Mouse (Mus musculus) neural tube, embryonic 15.5 days (tissue): ENCODE results near the gene Arrdc5. TPM values are rescaled to one million over a fixed set of nuclear protein-coding genes. Genes with fewer than 3 reads are reported as not detected.
A peak's percentile ranks its signal among the peaks of the same experiment; 100 is the strongest.

Experiments
- ATAC-seq: fragments of 200-750 bp; cut with Nextera tagmentation; 2 replicates; pipeline ENCODE4 v1.8.0; 2017; ENCODE audit warnings: mild to moderate bottlenecking, moderate TSS enrichment, moderate library complexity; ENCODE audit not compliant: low FRiP score
- H3K27ac ChIP-seq: fragments of 300-500 bp; sonication (generic); replicated peaks from 2 replicates; pipeline ENCODE4 v1.5.1; 2015; ENCODE audit warnings: mild to moderate bottlenecking, inconsistent platforms
- H3K27me3 ChIP-seq: fragments of 300-500 bp; sonication (generic); replicated peaks from 2 replicates; pipeline ENCODE4 v1.6.1; 2015; ENCODE audit warnings: inconsistent platforms
- H3K36me3 ChIP-seq: fragments of 300-500 bp; sonication (generic); 2 replicates; pipeline ENCODE4 v1.6.1; 2015; ENCODE audit warnings: inconsistent platforms
- H3K4me1 ChIP-seq: fragments of 300-500 bp; sonication (generic); 2 replicates; pipeline ENCODE4 v1.6.1; 2015; ENCODE audit warnings: inconsistent platforms
- H3K4me2 ChIP-seq: fragments of 300-500 bp; sonication (generic); 2 replicates; pipeline ENCODE4 v1.6.1; 2015; ENCODE audit warnings: inconsistent platforms, mild to moderate bottlenecking, moderate library complexity
- H3K4me3 ChIP-seq: fragments of 300-500 bp; sonication (generic); replicated peaks from 2 replicates; pipeline ENCODE4 v1.5.1; 2015; ENCODE audit warnings: mild to moderate bottlenecking, inconsistent platforms
- H3K9ac ChIP-seq: fragments of 300-500 bp; sonication (generic); replicated peaks from 2 replicates; pipeline ENCODE4 v1.6.1; 2015; ENCODE audit warnings: mild to moderate bottlenecking, inconsistent platforms
- H3K9me3 ChIP-seq: fragments of 300-500 bp; sonication (generic); replicated peaks from 2 replicates; pipeline ENCODE4 v1.6.1; 2016; ENCODE audit warnings: inconsistent platforms
- WGBS: fragments of 180-500 bp; shearing (Covaris S2); methylation state at CpG from one replicate; pipeline ENCODE4 v1.1.7; 2015; ENCODE audit warnings: mixed read lengths; 5-methylcytosine and 5-hydroxymethylcytosine counted together
- polyA plus RNA-seq: library from polyadenylated mRNA; unstranded; fragments of >200 nt; fragmentation: Nextera tagmentation; extraction: Ambion mirVana; gene quantifications from 2 replicates; pipeline ENCODE4 v1.2.1, GENCODE M21; 2015

Arrdc5 gene
- polyA plus RNA-seq, 1 experiment from 2014 or later, result not detected

DNA sequence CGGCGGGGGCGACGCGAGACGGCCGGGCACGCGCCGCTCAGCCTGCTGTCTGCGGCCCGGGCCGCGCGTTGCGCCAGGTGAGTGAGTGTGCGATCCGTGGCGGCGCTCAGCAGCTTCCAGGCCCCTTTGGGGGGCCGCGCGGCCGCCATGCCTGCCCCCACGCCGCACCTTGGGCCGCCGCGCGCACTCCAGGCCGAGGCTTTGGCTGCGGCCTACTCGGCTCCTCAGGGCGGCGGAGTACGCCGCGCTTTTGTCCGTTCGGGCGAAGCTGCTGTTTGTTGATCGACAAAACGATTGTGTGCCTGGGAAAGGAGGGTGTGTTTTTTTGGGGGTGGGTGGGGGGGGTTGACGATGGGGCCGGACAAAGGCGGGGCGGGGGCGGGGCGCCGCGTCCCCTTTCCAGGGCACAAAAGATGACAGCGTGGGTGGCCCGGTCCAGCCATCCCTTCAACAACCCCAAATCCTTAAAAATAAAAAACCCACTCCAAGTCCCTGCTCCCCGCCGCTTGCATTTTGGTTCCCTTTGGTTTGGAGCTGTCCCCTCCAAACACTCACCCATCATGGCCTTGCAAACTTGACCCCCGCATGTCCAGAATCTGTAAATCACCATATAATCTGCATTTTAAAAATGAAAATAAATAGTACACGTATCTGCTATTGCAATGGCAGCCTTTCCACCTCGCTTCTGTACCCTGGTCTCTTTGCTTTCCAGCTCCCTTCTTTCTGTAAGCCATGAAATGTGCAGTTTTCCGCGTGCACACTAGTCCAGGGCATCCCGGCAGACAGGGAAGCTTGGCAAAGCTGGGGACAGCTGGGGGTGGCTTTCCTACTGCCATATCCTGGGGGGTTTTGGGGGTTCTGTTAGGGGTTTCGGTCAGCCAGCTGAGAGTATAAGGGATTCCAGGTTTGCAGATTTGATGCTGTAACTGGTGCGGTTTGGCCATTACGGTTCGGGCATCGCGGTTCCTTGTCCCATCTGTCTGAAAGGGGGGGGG is 26.4 kb upstream of the Arrdc5 start:
- Histone ChIP-seq H3K9ac (peak overlapping the region; percentile 94), H3K27me3 (no peaks in the 10 kb centered on the region), H3K36me3 (no peaks in the 10 kb centered on the region), H3K4me1 (peaks cover 50% of the 10 kb centered on the region), H3K4me2 (peak overlapping the region; percentile 83), H3K4me3 (peak overlapping the region; percentile 94), H3K9me3 (no peaks in the 10 kb centered on the region), H3K27ac (peak overlapping the region; percentile 96)
- peak; percentile 51 for ATAC-seq
- 2% methylated on average over 50 of the region's 67 CpGs for WGBS

DNA sequence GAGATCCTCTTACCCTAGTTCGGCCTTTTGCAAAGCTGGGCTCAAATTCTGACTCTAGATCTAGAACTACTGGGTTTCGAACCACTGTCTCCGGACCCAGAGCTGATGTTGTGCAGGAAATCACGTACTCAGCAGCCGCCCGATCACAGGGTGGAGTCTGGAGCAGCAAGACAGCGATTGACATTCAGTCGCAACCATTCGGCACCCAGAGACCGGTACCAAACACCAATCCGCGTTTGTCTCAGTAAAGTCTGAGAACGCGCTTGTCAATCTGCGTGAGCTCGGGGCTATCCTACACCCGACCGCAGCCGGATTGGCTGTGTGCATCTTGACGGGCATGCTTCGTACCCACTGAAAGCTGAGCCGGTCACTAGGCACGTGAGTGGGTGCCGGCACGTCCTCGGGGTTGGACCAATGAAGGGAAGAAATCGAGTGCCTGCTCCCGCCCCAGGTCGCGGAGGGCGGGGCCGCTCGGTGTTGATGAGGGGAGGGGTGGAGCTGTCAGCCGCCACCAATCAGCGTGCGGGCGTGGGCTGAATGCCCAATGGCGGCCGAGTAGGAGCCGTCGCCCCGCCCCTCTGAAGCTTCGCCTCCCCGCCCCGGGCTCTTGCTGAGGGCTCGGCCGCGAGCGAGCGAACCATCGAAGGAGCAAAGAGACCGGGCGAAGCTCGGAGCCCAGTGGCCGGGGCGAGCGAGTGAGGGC is 25.5 kb upstream of the Arrdc5 start, which contains the start of gene Kdm4b:
Gene Kdm4b, plus strand, starts transcription at position 613 of the 703 bp plus-strand sequence.
- H3K27me3 ChIP-seq, result no peaks in the 10 kb centered on the region

DNA sequence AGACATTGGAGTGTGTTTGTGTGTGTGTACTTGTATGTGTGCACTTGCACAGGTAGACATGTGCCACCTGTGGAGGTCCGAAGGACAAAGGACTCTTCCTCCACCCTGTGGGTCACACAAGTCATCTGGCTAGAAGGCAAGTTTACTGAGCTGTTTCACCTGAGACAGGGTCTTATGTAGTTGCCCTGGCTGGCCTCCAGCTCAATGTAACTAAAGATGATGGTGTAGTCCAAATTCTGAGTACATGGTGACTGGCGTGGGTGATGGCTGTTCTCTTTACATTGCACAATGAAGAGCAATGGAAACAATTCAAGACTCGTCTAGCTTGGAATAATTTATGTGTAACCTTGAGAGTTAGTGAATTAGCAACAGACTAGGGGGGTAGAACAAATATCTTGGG is 24.3 kb upstream of the Arrdc5 start:
- Histone ChIP-seq H3K27ac (no peak overlapping the region), H3K4me2 (no peak overlapping the region), H3K27me3 (no peaks in the 10 kb centered on the region), H3K4me3 (no peak overlapping the region), H3K9me3 (no peaks in the 10 kb centered on the region), H3K4me1 (peaks cover 30% of the 10 kb centered on the region), H3K9ac (no peak overlapping the region), H3K36me3 (no peaks in the 10 kb centered on the region)
- 54% methylated on average over 3 of the region's 3 CpGs for WGBS
- ATAC-seq, result no peak

More for the DNA sequence above, 25.5 kb upstream of the Arrdc5 start, which contains the start of gene Kdm4b:
- ATAC-seq, result peak; percentile 99
- under 1% methylated on average over 54 of the region's 57 CpGs for whole genome bisulfite sequencing
- peaks cover 41% of the 10 kb centered on the region for H3K4me1 ChIP-seq
- no peaks in the 10 kb centered on the region for H3K36me3 ChIP-seq
- peak within 1 kb of the TSS; percentile 83 for H3K4me2 ChIP-seq
- peak within 1 kb of the TSS; percentile 94 for H3K4me3 ChIP-seq
- no peaks in the 10 kb centered on the region for H3K9me3 ChIP-seq
- peak within 1 kb of the TSS; percentile 94 for H3K9ac ChIP-seq
- peak within 1 kb of the TSS; percentile 96 for H3K27ac ChIP-seq

- H3K4me3 ChIP-seq, result no peak overlapping the region
- no peaks in the 10 kb centered on the region for H3K36me3 ChIP-seq
- H3K4me1 ChIP-seq, result peaks cover 19% of the 10 kb centered on the region
- H3K9ac ChIP-seq, result no peak overlapping the region
- H3K4me2 ChIP-seq, result no peak overlapping the region
- no peaks in the 10 kb centered on the region for H3K27me3 ChIP-seq
- no peak overlapping the region for H3K27ac ChIP-seq
- 89% methylated on average over 15 of the region's 15 CpGs for WGBS
- no peaks in the 10 kb centered on the region for H3K9me3 ChIP-seq
- no peak for ATAC-seq
Measured at GRCm38 (mm10) chr17:56309191-56309945, 9.3 kb upstream of the Arrdc5 start.

- Histone ChIP-seq H3K4me2 (no peak overlapping the region), H3K9ac (no peak overlapping the region), H3K9me3 (no peaks in the 10 kb centered on the region), H3K4me1 (peaks cover 26% of the 10 kb centered on the region), H3K4me3 (no peak overlapping the region), H3K36me3 (no peaks in the 10 kb centered on the region), H3K27ac (no peak overlapping the region), H3K27me3 (peaks cover 4% of the 10 kb centered on the region; the same call in 1 of the 2 replicates)
- 87% methylated on average over 6 of the region's 6 CpGs for WGBS
- ATAC-seq, result no peak
Measured at GRCm38 (mm10) chr17:56308088-56308487, 8.0 kb upstream of the Arrdc5 start.

DNA sequence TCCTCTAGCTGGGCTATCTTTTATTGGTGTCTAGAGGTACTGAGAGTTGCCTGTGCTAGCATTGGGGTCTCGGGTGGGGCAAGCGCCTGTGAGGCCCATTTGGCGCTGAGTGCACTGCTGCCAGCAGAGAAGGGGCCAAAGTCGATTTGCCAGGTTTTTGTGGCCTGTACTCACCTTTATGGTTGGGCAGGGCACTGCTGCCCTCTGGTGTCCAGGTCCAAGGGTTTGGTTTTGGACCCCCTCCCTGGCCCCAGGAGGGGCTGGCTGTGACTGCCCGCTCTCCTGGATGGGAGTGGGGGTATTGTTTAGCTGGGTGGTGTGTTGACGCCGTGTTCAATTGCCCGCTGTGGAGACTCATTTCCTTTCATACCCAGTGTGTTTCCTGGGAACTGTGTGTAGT is 5.7 kb upstream of the Arrdc5 start:
- WGBS, result 66% methylated on average over 8 of the region's 8 CpGs
- H3K4me3 ChIP-seq, result no peak overlapping the region
- 0 out of 2 replicates have a peak overlapping the region, but pooled peaks have one; percentile 94 for H3K4me2 ChIP-seq
- H3K9me3 ChIP-seq, result no peaks in the 10 kb centered on the region
- peaks cover 31% of the 10 kb centered on the region for H3K4me1 ChIP-seq
- no peaks in the 10 kb centered on the region for H3K36me3 ChIP-seq
- H3K9ac ChIP-seq, result no peak overlapping the region
- H3K27ac ChIP-seq, result no peak overlapping the region
- peaks cover 4% of the 10 kb centered on the region; the same call in 1 of the 2 replicates for H3K27me3 ChIP-seq
- no peak for ATAC-seq

GRCm38 (mm10) chr17:56305156-56305555 is 5.1 kb upstream of the Arrdc5 start:
- Histone ChIP-seq H3K36me3 (no peaks in the 10 kb centered on the region), H3K9ac (0 out of 2 replicates have a peak overlapping the region, but pooled peaks have one; percentile 61), H3K4me1 (peaks cover 31% of the 10 kb centered on the region), H3K4me2 (peak overlapping the region; percentile 94), H3K27me3 (peaks cover 4% of the 10 kb centered on the region; the same call in 1 of the 2 replicates), H3K4me3 (peak overlapping the region; percentile 83), H3K27ac (no peak overlapping the region), H3K9me3 (no peaks in the 10 kb centered on the region)
- WGBS, result 22% methylated on average over 9 of the region's 9 CpGs
- no peak for ATAC-seq

DNA sequence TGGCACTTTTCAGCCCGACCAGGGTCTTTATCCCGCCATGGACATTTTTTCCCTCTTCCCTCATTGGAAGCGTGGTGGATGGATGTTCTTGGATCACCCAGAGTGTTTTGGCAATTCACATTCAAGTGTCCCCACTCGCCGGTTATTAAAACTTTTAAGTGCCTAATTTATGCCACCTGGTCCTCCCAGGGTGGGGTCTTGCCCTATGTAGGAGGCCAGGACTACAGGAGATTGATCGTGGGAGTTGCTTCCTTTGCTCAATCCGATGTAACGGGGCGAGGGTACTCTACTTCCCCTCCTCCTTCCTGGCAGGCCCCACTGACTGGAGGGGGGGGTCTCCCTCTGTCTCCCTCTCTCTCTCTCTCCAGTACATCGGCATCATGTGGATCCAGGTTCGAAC is 4.6 kb upstream of the Arrdc5 start:
- peak overlapping the region; percentile 83 for H3K4me3 ChIP-seq
- H3K9me3 ChIP-seq, result no peaks in the 10 kb centered on the region
- 15% methylated on average over 11 of the region's 11 CpGs for WGBS
- ATAC-seq, result peak; percentile 1; the same call in 1 of the 2 replicates
- H3K4me1 ChIP-seq, result peaks cover 31% of the 10 kb centered on the region
- no peaks in the 10 kb centered on the region for H3K36me3 ChIP-seq
- peak overlapping the region; percentile 94 for H3K4me2 ChIP-seq
- H3K27me3 ChIP-seq, result peaks cover 4% of the 10 kb centered on the region; the same call in 1 of the 2 replicates
- H3K9ac ChIP-seq, result peak overlapping the region; percentile 61; the same call in 1 of the 2 replicates
- H3K27ac ChIP-seq, result no peak overlapping the region

- H3K4me3 ChIP-seq, result peak overlapping the region; percentile 83
- H3K4me2 ChIP-seq, result peak overlapping the region; percentile 94
- peak; percentile 97 for ATAC-seq
- peaks cover 31% of the 10 kb centered on the region for H3K4me1 ChIP-seq
- H3K9ac ChIP-seq, result peak overlapping the region; percentile 61
- H3K27me3 ChIP-seq, result peaks cover 4% of the 10 kb centered on the region; the same call in 1 of the 2 replicates
- H3K36me3 ChIP-seq, result no peaks in the 10 kb centered on the region
- no peaks in the 10 kb centered on the region for H3K9me3 ChIP-seq
- WGBS, result under 1% methylated on average over 68 of the region's 68 CpGs
- H3K27ac ChIP-seq, result 0 out of 2 replicates have a peak overlapping the region, but pooled peaks have one; percentile 41
Measured at GRCm38 (mm10) chr17:56303847-56304586, 3.9 kb upstream of the Arrdc5 start.

- Histone ChIP-seq H3K4me3 (peak within 1 kb of the TSS; percentile 83), H3K9me3 (no peaks in the 10 kb centered on the region), H3K27me3 (peaks cover 4% of the 10 kb centered on the region; the same call in 1 of the 2 replicates), H3K4me1 (peaks cover 31% of the 10 kb centered on the region), H3K4me2 (peak within 1 kb of the TSS; percentile 94), H3K36me3 (no peaks in the 10 kb centered on the region), H3K27ac (peak within 1 kb of the TSS; percentile 41; the same call in 1 of the 2 replicates), H3K9ac (peak within 1 kb of the TSS; percentile 61)
- peak; percentile 17 for ATAC-seq
- WGBS, result under 1% methylated on average over 43 of the region's 43 CpGs
Measured at GRCm38 (mm10) chr17:56303160-56303846, 3.2 kb upstream of the Arrdc5 start, which contains the start of gene Uhrf1. Gene Uhrf1, plus strand, starts transcription at chr17:56303321.
